Mouse (Mus musculus) liver, adult 2 months (tissue): ENCODE results near the gene Naalad2.
"Not testable (repeated sequence)": the region's sequence is repeated elsewhere in the genome, so short reads cannot be mapped to it uniquely, and the experiment has no call there.

Experiments used
- CTCF ChIP-seq: fragments of 200-500 bp; IDR thresholded peaks from 2 replicates; pipeline ENCODE4 v1.5.1; 2011; ENCODE audit warnings: low read depth, low read length, control low read depth
- POLR2A ChIP-seq: fragments of 200-500 bp; IDR thresholded peaks from 2 replicates; pipeline ENCODE4 v1.6.1; 2011; ENCODE audit warnings: low read length, control low read depth; ENCODE audit not compliant: insufficient read depth; ENCODE audit errors: extremely low read depth

DNA sequence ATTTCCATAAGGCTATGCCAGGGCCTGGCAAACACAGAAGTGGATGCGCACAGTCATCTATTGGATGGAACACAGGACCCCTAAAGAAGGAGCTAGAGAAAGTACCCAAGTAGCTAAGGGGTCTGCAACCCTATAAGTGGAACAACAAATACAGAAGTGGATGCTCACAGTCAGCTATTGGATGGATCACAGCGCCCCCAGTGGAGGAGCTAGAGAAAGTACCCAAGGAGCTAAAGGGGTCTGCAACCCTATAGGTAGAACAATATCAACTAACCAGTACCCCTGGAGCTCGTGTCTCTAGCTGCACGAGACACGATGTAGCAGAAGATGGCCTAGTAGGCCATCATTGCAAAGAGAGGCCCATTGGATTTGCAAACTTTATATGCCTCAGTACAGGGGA lies 124.1 kb downstream of the Naalad2 start:
- TF ChIP-seq CTCF, POLR2A: not testable (repeated sequence)
